Mouse (Mus musculus): ENCODE data around the gene Ypel2. TPM values are rescaled to one million over a fixed set of nuclear protein-coding genes. Genes with fewer than 3 reads are reported as not detected.
A peak's percentile ranks its signal among the peaks of the same experiment; 100 is the strongest.

The Ypel2 gene
- polyA plus RNA-seq, 1 experiment from 2014 or later = 7.7 TPM

DNA sequence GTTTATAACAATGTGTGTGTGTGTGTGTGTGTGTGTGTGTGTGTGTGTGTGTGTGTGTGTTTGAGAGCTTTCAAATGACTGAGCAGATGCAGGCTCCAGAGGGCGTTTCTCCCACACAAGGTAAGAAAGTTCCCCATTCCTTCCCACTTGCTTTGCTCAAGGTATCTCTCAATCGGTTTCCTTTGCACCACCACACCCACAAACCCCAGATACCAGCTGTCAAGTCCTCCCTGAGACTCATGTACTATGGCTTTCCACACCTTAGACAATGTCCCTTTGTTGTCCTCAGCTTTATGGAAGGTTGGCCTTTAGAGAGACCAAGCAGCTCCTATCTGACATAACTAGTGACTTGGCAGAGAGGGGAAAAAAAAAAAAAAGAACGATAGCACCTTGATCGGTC lies 29.3 kb upstream of the Ypel2 start:
- WGBS = 70% methylated on average over 4 of the region's 4 CpGs

DNA sequence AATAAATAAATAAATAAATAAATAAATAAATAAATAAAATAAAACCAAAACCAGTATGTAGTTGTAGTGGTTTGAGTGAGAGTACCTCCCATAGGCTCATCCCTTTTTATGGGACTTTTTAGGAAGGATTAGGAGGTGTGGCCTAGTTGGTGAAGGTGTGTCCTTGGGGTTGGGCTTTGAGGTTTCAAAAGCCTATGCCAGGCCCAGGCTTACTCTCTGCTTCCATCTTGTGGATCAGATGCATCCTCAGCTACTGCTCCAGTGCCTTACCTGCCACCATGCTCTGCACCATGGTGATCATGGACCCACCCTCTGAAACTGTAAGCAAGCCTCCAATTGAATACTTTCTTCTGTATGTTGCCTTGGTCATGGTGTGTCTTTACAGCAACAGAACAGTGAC lies 28.0 kb upstream of the Ypel2 start:
- H3K9ac ChIP-seq (ENCODE audit: low read length) = no peak overlapping the region
- no peak overlapping the region for H3K4me2 ChIP-seq (ENCODE audit: low read depth, low read length)
- ATAC-seq (ENCODE audit: insufficient read depth, low FRiP score) = no peak
- H3K36me3 ChIP-seq (ENCODE audit: control insufficient read depth, insufficient read depth, low read length) = no peaks in the 10 kb centered on the region
- no peaks in the 10 kb centered on the region for H3K27me3 ChIP-seq (ENCODE audit: control insufficient read depth, insufficient read depth, low read length)
- peaks cover 2% of the 10 kb centered on the region for H3K4me1 ChIP-seq (ENCODE audit: control insufficient read depth, insufficient read depth, low read length)
- H3K27ac ChIP-seq (ENCODE audit: low read length) = no peak overlapping the region
- no peak overlapping the region for H3K4me3 ChIP-seq (replicated peaks; ENCODE audit: low read length)
- no peaks in the 10 kb centered on the region for H3K9me3 ChIP-seq (replicated peaks; ENCODE audit: control insufficient read depth, low read length)

More for the DNA sequence above, 29.3 kb upstream of the Ypel2 start:
- no peak overlapping the region for H3K4me2 ChIP-seq (ENCODE audit: low read depth, low read length)
- no peak overlapping the region for H3K4me3 ChIP-seq (replicated peaks; ENCODE audit: low read length)
- no peak overlapping the region for H3K9ac ChIP-seq (ENCODE audit: low read length)
- H3K9me3 ChIP-seq (replicated peaks; ENCODE audit: control insufficient read depth, low read length) = no peaks in the 10 kb centered on the region
- H3K27me3 ChIP-seq (ENCODE audit: control insufficient read depth, insufficient read depth, low read length) = no peaks in the 10 kb centered on the region
- peaks cover 7% of the 10 kb centered on the region for H3K4me1 ChIP-seq (ENCODE audit: control insufficient read depth, insufficient read depth, low read length)
- no peaks in the 10 kb centered on the region for H3K36me3 ChIP-seq (ENCODE audit: control insufficient read depth, insufficient read depth, low read length)
- H3K27ac ChIP-seq (ENCODE audit: low read length) = no peak overlapping the region
- ATAC-seq (ENCODE audit: insufficient read depth, low FRiP score) = peak; percentile 49; the same call in 1 of the 2 replicates

GRCm38 (mm10) chr11:87020449-87020848 lies 26.9 kb upstream of the Ypel2 start:
- Histone ChIP-seq H3K4me2 (ENCODE audit: low read depth, low read length) (no peak overlapping the region), H3K9me3 (replicated peaks; ENCODE audit: control insufficient read depth, low read length) (no peaks in the 10 kb centered on the region), H3K4me3 (replicated peaks; ENCODE audit: low read length) (no peak overlapping the region), H3K27me3 (ENCODE audit: control insufficient read depth, insufficient read depth, low read length) (no peaks in the 10 kb centered on the region), H3K36me3 (ENCODE audit: control insufficient read depth, insufficient read depth, low read length) (no peaks in the 10 kb centered on the region), H3K9ac (ENCODE audit: low read length) (no peak overlapping the region), H3K4me1 (ENCODE audit: control insufficient read depth, insufficient read depth, low read length) (no peaks in the 10 kb centered on the region), H3K27ac (ENCODE audit: low read length) (no peak overlapping the region)
- 83% methylated on average over 5 of the region's 5 CpGs for WGBS
- ATAC-seq (ENCODE audit: insufficient read depth, low FRiP score) = no peak

DNA sequence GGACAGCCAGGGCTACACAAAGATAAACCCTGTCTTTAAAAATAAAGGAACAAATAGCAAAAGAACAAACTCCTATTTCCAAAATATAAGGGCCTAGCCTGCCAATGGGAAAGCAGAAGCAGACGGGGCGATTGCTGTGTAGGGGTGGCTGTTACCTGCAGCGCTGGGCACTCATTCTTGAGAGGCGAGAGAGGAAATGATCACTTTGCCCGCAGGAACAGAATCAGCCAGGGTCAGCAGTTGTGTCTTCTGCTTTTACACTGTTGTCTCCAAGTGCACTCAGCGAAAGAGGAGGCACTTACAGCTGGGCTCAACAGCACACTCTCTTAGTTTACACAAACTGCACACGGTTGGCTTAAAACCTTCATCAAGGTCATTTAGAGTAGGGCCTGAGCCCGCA lies 25.9 kb upstream of the Ypel2 start:
- no peak for ATAC-seq (ENCODE audit: insufficient read depth, low FRiP score)
- WGBS = 74% methylated on average over 8 of the region's 8 CpGs
- no peak overlapping the region for H3K4me3 ChIP-seq (replicated peaks; ENCODE audit: low read length)
- H3K36me3 ChIP-seq (ENCODE audit: control insufficient read depth, insufficient read depth, low read length) = no peaks in the 10 kb centered on the region
- H3K27ac ChIP-seq (ENCODE audit: low read length) = no peak overlapping the region
- H3K27me3 ChIP-seq (ENCODE audit: control insufficient read depth, insufficient read depth, low read length) = no peaks in the 10 kb centered on the region
- no peak overlapping the region for H3K9ac ChIP-seq (ENCODE audit: low read length)
- no peak overlapping the region for H3K4me2 ChIP-seq (ENCODE audit: low read depth, low read length)
- no peaks in the 10 kb centered on the region for H3K4me1 ChIP-seq (ENCODE audit: control insufficient read depth, insufficient read depth, low read length)
- no peaks in the 10 kb centered on the region for H3K9me3 ChIP-seq (replicated peaks; ENCODE audit: control insufficient read depth, low read length)

- H3K4me3 ChIP-seq (replicated peaks; ENCODE audit: low read length) = no peak overlapping the region
- 49% methylated on average over 4 of the region's 4 CpGs for WGBS
- H3K4me2 ChIP-seq (ENCODE audit: low read depth, low read length) = no peak overlapping the region
- no peak for ATAC-seq (ENCODE audit: insufficient read depth, low FRiP score)
- no peaks in the 10 kb centered on the region for H3K9me3 ChIP-seq (replicated peaks; ENCODE audit: control insufficient read depth, low read length)
- no peak overlapping the region for H3K9ac ChIP-seq (ENCODE audit: low read length)
- no peaks in the 10 kb centered on the region for H3K27me3 ChIP-seq (ENCODE audit: control insufficient read depth, insufficient read depth, low read length)
- H3K27ac ChIP-seq (ENCODE audit: low read length) = 0 out of 2 replicates have a peak overlapping the region, but pooled peaks have one; percentile 18
- no peaks in the 10 kb centered on the region for H3K4me1 ChIP-seq (ENCODE audit: control insufficient read depth, insufficient read depth, low read length)
- no peaks in the 10 kb centered on the region for H3K36me3 ChIP-seq (ENCODE audit: control insufficient read depth, insufficient read depth, low read length)
These were observed 24.6 kb upstream of the Ypel2 start for GRCm38 (mm10) chr11:87018081-87018480.

GRCm38 (mm10) chr11:87015691-87016090 lies 22.2 kb upstream of the Ypel2 start:
- Histone ChIP-seq H3K27ac (ENCODE audit: low read length) (no peak overlapping the region), H3K4me1 (ENCODE audit: control insufficient read depth, insufficient read depth, low read length) (no peaks in the 10 kb centered on the region), H3K27me3 (ENCODE audit: control insufficient read depth, insufficient read depth, low read length) (no peaks in the 10 kb centered on the region), H3K9me3 (replicated peaks; ENCODE audit: control insufficient read depth, low read length) (no peaks in the 10 kb centered on the region), H3K36me3 (ENCODE audit: control insufficient read depth, insufficient read depth, low read length) (no peaks in the 10 kb centered on the region), H3K4me2 (ENCODE audit: low read depth, low read length) (no peak overlapping the region), H3K9ac (ENCODE audit: low read length) (no peak overlapping the region), H3K4me3 (replicated peaks; ENCODE audit: low read length) (no peak overlapping the region)
- 65% methylated on average over 3 of the region's 3 CpGs for WGBS
- ATAC-seq (ENCODE audit: insufficient read depth, low FRiP score) = no peak

- 15% methylated on average over 9 of the region's 9 CpGs for WGBS
- no peaks in the 10 kb centered on the region for H3K27me3 ChIP-seq (ENCODE audit: control insufficient read depth, insufficient read depth, low read length)
- peak; percentile 71; the same call in 1 of the 2 replicates for ATAC-seq (ENCODE audit: insufficient read depth, low FRiP score)
- H3K9me3 ChIP-seq (replicated peaks; ENCODE audit: control insufficient read depth, low read length) = no peaks in the 10 kb centered on the region
- peaks cover 3% of the 10 kb centered on the region; the same call in 1 of the 2 replicates for H3K4me1 ChIP-seq (ENCODE audit: control insufficient read depth, insufficient read depth, low read length)
- no peaks in the 10 kb centered on the region for H3K36me3 ChIP-seq (ENCODE audit: control insufficient read depth, insufficient read depth, low read length)
- no peak overlapping the region for H3K4me3 ChIP-seq (replicated peaks; ENCODE audit: low read length)
- no peak overlapping the region for H3K9ac ChIP-seq (ENCODE audit: low read length)
- no peak overlapping the region for H3K4me2 ChIP-seq (ENCODE audit: low read depth, low read length)
- no peak overlapping the region for H3K27ac ChIP-seq (ENCODE audit: low read length)
These were observed 17.0 kb upstream of the Ypel2 start for GRCm38 (mm10) chr11:87010476-87010875.

DNA sequence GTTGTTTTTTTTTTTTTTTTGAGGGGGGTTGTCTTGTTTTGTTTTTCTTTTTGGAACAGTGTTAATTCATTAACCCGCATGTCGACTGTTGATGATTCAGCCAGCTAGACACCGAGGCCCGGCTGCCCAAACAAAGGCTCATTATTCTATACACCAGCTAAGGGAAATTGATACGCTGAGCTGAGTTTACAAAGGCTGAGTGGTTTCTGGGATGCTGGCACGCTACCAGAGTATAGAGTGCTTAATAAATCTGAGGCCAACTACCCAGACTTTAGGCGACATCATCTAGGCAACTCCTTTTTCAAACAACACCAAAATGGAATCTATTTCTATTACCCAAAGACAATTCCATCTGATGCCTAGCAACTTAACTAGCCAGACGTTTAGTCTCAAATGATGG lies 13.9 kb upstream of the Ypel2 start:
- no peaks in the 10 kb centered on the region for H3K36me3 ChIP-seq (ENCODE audit: control insufficient read depth, insufficient read depth, low read length)
- no peak overlapping the region for H3K4me3 ChIP-seq (replicated peaks; ENCODE audit: low read length)
- peak; percentile 54; the same call in 1 of the 2 replicates for ATAC-seq (ENCODE audit: insufficient read depth, low FRiP score)
- H3K27ac ChIP-seq (ENCODE audit: low read length) = peak overlapping the region; percentile 40; the same call in 1 of the 2 replicates
- H3K9me3 ChIP-seq (replicated peaks; ENCODE audit: control insufficient read depth, low read length) = no peaks in the 10 kb centered on the region
- no peaks in the 10 kb centered on the region for H3K27me3 ChIP-seq (ENCODE audit: control insufficient read depth, insufficient read depth, low read length)
- no peak overlapping the region for H3K9ac ChIP-seq (ENCODE audit: low read length)
- WGBS = 17% methylated on average over 8 of the region's 8 CpGs
- H3K4me1 ChIP-seq (ENCODE audit: control insufficient read depth, insufficient read depth, low read length) = peaks cover 3% of the 10 kb centered on the region; the same call in 1 of the 2 replicates
- no peak overlapping the region for H3K4me2 ChIP-seq (ENCODE audit: low read depth, low read length)

- Histone ChIP-seq H3K4me1 (ENCODE audit: control insufficient read depth, insufficient read depth, low read length) (peaks cover 3% of the 10 kb centered on the region; the same call in 1 of the 2 replicates), H3K27ac (ENCODE audit: low read length) (peak overlapping the region; percentile 64; the same call in 1 of the 2 replicates), H3K9me3 (replicated peaks; ENCODE audit: control insufficient read depth, low read length) (no peaks in the 10 kb centered on the region), H3K4me2 (ENCODE audit: low read depth, low read length) (no peak overlapping the region), H3K9ac (ENCODE audit: low read length) (no peak overlapping the region), H3K36me3 (ENCODE audit: control insufficient read depth, insufficient read depth, low read length) (no peaks in the 10 kb centered on the region), H3K27me3 (ENCODE audit: control insufficient read depth, insufficient read depth, low read length) (no peaks in the 10 kb centered on the region), H3K4me3 (replicated peaks; ENCODE audit: low read length) (no peak overlapping the region)
- no peak for ATAC-seq (ENCODE audit: insufficient read depth, low FRiP score)
- WGBS = 49% methylated on average over 12 of the region's 12 CpGs
These were observed 11.7 kb upstream of the Ypel2 start for GRCm38 (mm10) chr11:87004960-87005755.
